Mouse (Mus musculus): ENCODE results near the gene Dazap2.

GRCm38 (mm10) chr15:100614218-100614995 is 742 bp upstream of the Dazap2 start:
- TF ChIP-seq TCF12 (IDR thresholded peaks at IDR 0.05; ENCODE audit: low read depth, low read length) (peak; percentile 57; the same call in 1 of the 2 replicates), CTCF (conservative IDR thresholded peaks at IDR 0.05 in 1 of 2, IDR thresholded peaks at IDR 0.05 in 1 of 2; ENCODE audit: low read depth in 2 of 2, low read length in 2 of 2) (0 out of 4 replicates have a peak, but pooled peaks of 1 of the 2 experiments have one; percentile 1), GABPA (IDR thresholded peaks at IDR 0.05; ENCODE audit: insufficient replicate concordance, low read depth, low read length) (no peak), MAZ (IDR thresholded peaks at IDR 0.05; ENCODE audit: low read depth, low read length) (no peak), POLR2A (IDR thresholded peaks at IDR 0.05; ENCODE audit: low read depth, low read length) (no peak), CHD2 (IDR thresholded peaks at IDR 0.05; ENCODE audit: low read length) (no peak)
